Mouse (Mus musculus) lung, embryonic 14.5 days (tissue): Measurements from ENCODE around the gene Btaf1. TPM values are rescaled to one million over a fixed set of nuclear protein-coding genes. Genes with fewer than 3 reads are reported as not detected.

Experiments used
- ATAC-seq: fragments of 200-750 bp; cut with Nextera tagmentation; 2 replicates; pipeline ENCODE4 v1.8.0; 2017; ENCODE audit warnings: mild to moderate bottlenecking, moderate TSS enrichment, moderate library complexity; ENCODE audit not compliant: insufficient read depth
- DNase-seq: peaks from one replicate; pipeline ENCODE4 v3.0.0-alpha.2; 2015
- H3K27ac ChIP-seq: fragments of 300-500 bp; sonication (generic); 2 replicates; pipeline ENCODE4 v1.5.1; 2014; ENCODE audit warnings: low read depth, mild to moderate bottlenecking, moderate library complexity
- H3K27me3 ChIP-seq: fragments of 300-500 bp; sonication (generic); 2 replicates; pipeline ENCODE4 v1.6.1; 2014; ENCODE audit warnings: low read length, control low read depth; ENCODE audit not compliant: insufficient read depth
- H3K36me3 ChIP-seq: fragments of 300-500 bp; sonication (generic); 2 replicates; pipeline ENCODE4 v1.6.1; 2014; ENCODE audit warnings: control low read depth; ENCODE audit not compliant: insufficient read depth
- H3K4me1 ChIP-seq: fragments of 300-500 bp; sonication (generic); 2 replicates; pipeline ENCODE4 v1.6.1; 2014; ENCODE audit warnings: antibody characterized with exemption, control low read depth; ENCODE audit not compliant: insufficient read depth
- H3K4me2 ChIP-seq: fragments of 300-500 bp; sonication (generic); 2 replicates; pipeline ENCODE4 v1.6.1; 2014; ENCODE audit warnings: mild to moderate bottlenecking
- H3K4me3 ChIP-seq: fragments of 300-500 bp; sonication (generic); 2 replicates; pipeline ENCODE4 v1.5.1; 2014; ENCODE audit warnings: low read depth, low read length
- H3K9ac ChIP-seq: fragments of 300-500 bp; sonication (generic); 2 replicates; pipeline ENCODE4 v1.6.1; 2014
- H3K9me3 ChIP-seq: fragments of 300-500 bp; sonication (generic); 2 replicates; pipeline ENCODE4 v1.6.1; 2016; ENCODE audit warnings: low read depth, low read length, control low read depth
- CTCF ChIP-seq: IDR thresholded peaks from 2 replicates; pipeline ENCODE4 v1.5.1; 2016; ENCODE audit warnings: antibody characterized with exemption, low read depth
- WGBS: fragments of 180-500 bp; shearing (Covaris S2); extraction: QIAGEN DNeasy Blood & Tissue Kit; methylation state at CpG from one replicate; pipeline ENCODE4 v1.1.7; 2014; 5-methylcytosine and 5-hydroxymethylcytosine counted together
- polyA plus RNA-seq: library from polyadenylated mRNA; unstranded; fragments of >200 nt; fragmentation: Nextera tagmentation; extraction: Ambion mirVana; gene quantifications from 2 replicates; pipeline ENCODE4 v1.2.1, GENCODE M21; 2014

Gene Btaf1
- 19.8 and 20.3 TPM in 2 replicates for polyA plus RNA-seq

- under 1% methylated on average over 94 of the region's 98 CpGs for WGBS
- TF ChIP-seq CTCF: no peak
- Histone ChIP-seq H3K4me2 (peak within 1 kb of the TSS; percentile 88), H3K4me3 (peak within 1 kb of the TSS; percentile 90), H3K9ac (peak within 1 kb of the TSS; percentile 92), H3K27ac (peak within 1 kb of the TSS; percentile 94), H3K4me1 (no peaks in the 10 kb centered on the region; the same call in 1 of the 2 replicates), H3K9me3 (no peaks in the 10 kb centered on the region), H3K27me3 (no peaks in the 10 kb centered on the region), H3K36me3 (no peaks in the 10 kb centered on the region)
- ATAC-seq (peak; percentile 97), DNase-seq (peak; percentile 95)
These were observed at the start of gene Btaf1 for GRCm38 (mm10) chr19:36925671-36926552. Gene Btaf1 (plus strand): TSS chr19:36926079.

GRCm38 (mm10) chr19:36877329-36877728, 48.5 kb upstream of the Btaf1 start:
- Histone ChIP-seq H3K27me3 (no peaks in the 10 kb centered on the region), H3K4me3 (no peak overlapping the region), H3K4me1 (no peaks in the 10 kb centered on the region), H3K36me3 (peaks cover 95% of the 10 kb centered on the region), H3K27ac (no peak overlapping the region), H3K9me3 (no peaks in the 10 kb centered on the region), H3K4me2 (no peak overlapping the region), H3K9ac (no peak overlapping the region)
- TF ChIP-seq CTCF: no peak
- ATAC-seq (no peak), DNase-seq (no peak)

GRCm38 (mm10) chr19:36878743-36879495, 47.0 kb upstream of the Btaf1 start:
- Histone ChIP-seq H3K9ac (no peak overlapping the region), H3K4me2 (no peak overlapping the region), H3K4me3 (no peak overlapping the region), H3K27me3 (no peaks in the 10 kb centered on the region), H3K4me1 (no peaks in the 10 kb centered on the region), H3K36me3 (peaks cover 97% of the 10 kb centered on the region), H3K9me3 (no peaks in the 10 kb centered on the region), H3K27ac (no peak overlapping the region)
- ATAC-seq (no peak), DNase-seq (no peak)
- TF ChIP-seq CTCF: no peak
- 75% methylated on average over 11 of the region's 11 CpGs for WGBS

- Histone ChIP-seq H3K9me3 (no peaks in the 10 kb centered on the region), H3K27ac (no peak overlapping the region), H3K36me3 (peaks cover 98% of the 10 kb centered on the region), H3K27me3 (no peaks in the 10 kb centered on the region), H3K4me2 (no peak overlapping the region), H3K4me1 (no peaks in the 10 kb centered on the region), H3K9ac (no peak overlapping the region), H3K4me3 (no peak overlapping the region)
- no peak for ATAC-seq
- peak; percentile 35 for TF ChIP-seq CTCF
- 81% methylated on average over 6 of the region's 6 CpGs for WGBS
- DNase-seq: peak; percentile 64
These were observed 42.8 kb upstream of the Btaf1 start for GRCm38 (mm10) chr19:36883119-36883518.

GRCm38 (mm10) chr19:36886316-36886715, 39.6 kb upstream of the Btaf1 start:
- peak; percentile 57 for TF ChIP-seq CTCF
- Histone ChIP-seq H3K4me2 (no peak overlapping the region), H3K27me3 (no peaks in the 10 kb centered on the region), H3K4me1 (no peaks in the 10 kb centered on the region), H3K9me3 (no peaks in the 10 kb centered on the region), H3K36me3 (peaks cover 100% of the 10 kb centered on the region), H3K9ac (no peak overlapping the region), H3K4me3 (no peak overlapping the region), H3K27ac (no peak overlapping the region)
- ATAC-seq: no peak
- WGBS: 72% methylated on average over 2 of the region's 2 CpGs
- peak; percentile 62 for DNase-seq

GRCm38 (mm10) chr19:36887706-36888105, 38.2 kb upstream of the Btaf1 start:
- no peak for TF ChIP-seq CTCF
- Histone ChIP-seq H3K4me3 (no peak overlapping the region), H3K9ac (no peak overlapping the region), H3K4me1 (no peaks in the 10 kb centered on the region), H3K9me3 (no peaks in the 10 kb centered on the region), H3K27ac (no peak overlapping the region), H3K4me2 (no peak overlapping the region), H3K36me3 (peaks cover 98% of the 10 kb centered on the region), H3K27me3 (no peaks in the 10 kb centered on the region)
- DNase-seq (no peak), ATAC-seq (no peak)
- 73% methylated on average over 3 of the region's 3 CpGs for WGBS

- no peak for DNase-seq
- H3K9ac ChIP-seq: no peak overlapping the region
- no peak for ATAC-seq
- no peaks in the 10 kb centered on the region for H3K27me3 ChIP-seq
- no peak overlapping the region for H3K27ac ChIP-seq
- H3K4me2 ChIP-seq: no peak overlapping the region
- TF ChIP-seq CTCF: no peak
- peaks cover 79% of the 10 kb centered on the region for H3K36me3 ChIP-seq
- no peak overlapping the region for H3K4me3 ChIP-seq
- 94% methylated on average over 3 of the region's 3 CpGs for WGBS
- no peaks in the 10 kb centered on the region for H3K4me1 ChIP-seq
- H3K9me3 ChIP-seq: no peaks in the 10 kb centered on the region
These were observed 34.1 kb upstream of the Btaf1 start for GRCm38 (mm10) chr19:36891746-36892145.
